Mouse (Mus musculus): ENCODE measurements at regions not wholly inside any gene's neighbourhood (a gene's known extent, or its start where the extent isn't known, plus 50 kb on each side); places are given as distances from the start of the nearest gene placed in this dataset.
A peak's percentile ranks its signal among the peaks of the same experiment; 100 is the strongest.

DNA sequence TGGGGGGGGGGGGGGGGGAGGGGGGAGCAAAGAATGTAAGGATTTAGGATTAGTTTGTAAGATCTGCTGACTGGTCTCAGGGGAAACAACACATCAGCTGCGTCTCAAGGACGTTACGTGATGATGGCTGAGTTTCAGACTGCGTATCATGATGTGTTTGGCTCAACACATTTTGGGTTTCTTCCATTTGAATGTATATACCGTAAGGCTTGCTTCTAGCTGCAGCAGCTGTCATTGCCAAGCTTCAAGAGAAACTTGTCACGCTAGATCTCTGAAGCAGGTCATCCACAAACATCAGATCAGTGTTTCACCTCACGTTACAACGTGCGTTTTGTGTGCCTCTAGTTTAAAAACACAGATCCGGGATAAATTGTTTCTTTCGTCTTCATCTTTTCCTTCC, 123.6 kb upstream of the Pum3 start:
- H3K9ac ChIP-seq (ENCODE audit: low read length): no peak overlapping the region

DNA sequence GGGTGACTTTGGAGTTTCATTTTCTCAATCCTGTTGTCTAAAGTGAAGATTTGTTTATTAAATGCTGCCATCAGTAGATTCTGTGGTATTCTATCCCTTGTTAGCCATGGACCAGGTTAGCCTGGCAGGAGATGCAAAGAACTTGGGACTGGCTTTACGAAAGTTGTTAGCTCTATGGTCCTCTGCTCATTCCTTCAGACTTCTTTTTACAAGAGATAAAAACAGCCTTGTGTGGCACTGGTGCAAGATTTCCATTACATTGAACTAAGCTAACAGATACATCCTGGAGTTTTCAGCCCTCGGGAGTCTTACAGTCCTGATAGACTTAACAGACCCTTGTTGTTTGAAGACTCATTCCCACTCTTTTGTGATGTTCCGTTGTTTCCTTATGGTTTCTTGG, 108.1 kb upstream of the Pum3 start:
- Histone ChIP-seq H3K4me1 (ENCODE audit: control insufficient read depth, insufficient read depth, low read length) (peaks cover 3% of the 10 kb centered on the region), H3K9me3 (ENCODE audit: control insufficient read depth, low read length) (no peaks in the 10 kb centered on the region), H3K27ac (ENCODE audit: low read depth, low read length) (no peak overlapping the region), H3K9ac (ENCODE audit: low read length) (no peak overlapping the region), H3K4me2 (no peak overlapping the region), H3K36me3 (ENCODE audit: control insufficient read depth, insufficient read depth, low read length) (no peaks in the 10 kb centered on the region), H3K27me3 (ENCODE audit: control insufficient read depth, insufficient read depth, low read length) (no peaks in the 10 kb centered on the region), H3K4me3 (ENCODE audit: low read depth, low read length) (no peak overlapping the region)
- ATAC-seq (ENCODE audit: low FRiP score) (no peak), DNase-seq (ENCODE audit: low spot score, missing footprints) (peak; percentile 72)
- WGBS: 86% methylated on average over 3 of the region's 3 CpGs

More for the DNA sequence above, 123.6 kb upstream of the Pum3 start:
- Histone ChIP-seq H3K4me1 (ENCODE audit: control insufficient read depth, insufficient read depth, low read length) (no peaks in the 10 kb centered on the region), H3K4me2 (no peak overlapping the region), H3K9me3 (ENCODE audit: control insufficient read depth, low read length) (no peaks in the 10 kb centered on the region), H3K27me3 (ENCODE audit: control insufficient read depth, insufficient read depth, low read length) (no peaks in the 10 kb centered on the region), H3K4me3 (ENCODE audit: low read depth, low read length) (no peak overlapping the region), H3K27ac (ENCODE audit: low read depth, low read length) (no peak overlapping the region), H3K36me3 (ENCODE audit: control insufficient read depth, insufficient read depth, low read length) (no peaks in the 10 kb centered on the region)
- ATAC-seq (ENCODE audit: low FRiP score) (no peak), DNase-seq (ENCODE audit: low spot score, missing footprints) (peak; percentile 69)
- 80% methylated on average over 11 of the region's 11 CpGs for WGBS

DNA sequence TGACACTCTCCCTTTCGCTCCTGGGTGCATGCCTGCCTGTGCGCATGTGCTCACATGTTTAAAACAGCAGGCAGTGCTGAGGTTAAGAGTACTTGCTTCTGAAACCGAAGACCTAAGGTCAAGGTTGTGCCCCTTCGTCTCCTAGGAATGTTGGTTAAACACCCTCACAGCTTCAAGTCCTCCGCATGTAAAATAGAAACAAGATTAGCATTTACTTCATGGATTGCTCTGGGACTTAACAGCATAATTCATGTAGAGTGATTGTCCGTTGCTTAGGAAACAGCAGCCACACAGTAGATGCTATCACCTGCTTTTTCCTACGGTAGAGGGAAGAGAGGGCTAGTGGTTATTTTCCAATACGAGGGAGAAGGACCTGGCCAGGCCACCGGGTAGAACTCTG, 107.4 kb upstream of the Pum3 start:
- Histone ChIP-seq H3K9ac (ENCODE audit: low read length) (no peak overlapping the region), H3K4me3 (ENCODE audit: low read depth, low read length) (no peak overlapping the region), H3K27ac (ENCODE audit: low read depth, low read length) (no peak overlapping the region), H3K36me3 (ENCODE audit: control insufficient read depth, insufficient read depth, low read length) (no peaks in the 10 kb centered on the region), H3K9me3 (ENCODE audit: control insufficient read depth, low read length) (no peaks in the 10 kb centered on the region), H3K4me2 (no peak overlapping the region), H3K4me1 (ENCODE audit: control insufficient read depth, insufficient read depth, low read length) (peaks cover 3% of the 10 kb centered on the region), H3K27me3 (ENCODE audit: control insufficient read depth, insufficient read depth, low read length) (no peaks in the 10 kb centered on the region)
- WGBS: 52% methylated on average over 9 of the region's 9 CpGs
- ATAC-seq (ENCODE audit: low FRiP score): peak; percentile 40; the same call in 1 of the 2 replicates
- DNase-seq (ENCODE audit: low spot score, missing footprints): peak; percentile 82

DNA sequence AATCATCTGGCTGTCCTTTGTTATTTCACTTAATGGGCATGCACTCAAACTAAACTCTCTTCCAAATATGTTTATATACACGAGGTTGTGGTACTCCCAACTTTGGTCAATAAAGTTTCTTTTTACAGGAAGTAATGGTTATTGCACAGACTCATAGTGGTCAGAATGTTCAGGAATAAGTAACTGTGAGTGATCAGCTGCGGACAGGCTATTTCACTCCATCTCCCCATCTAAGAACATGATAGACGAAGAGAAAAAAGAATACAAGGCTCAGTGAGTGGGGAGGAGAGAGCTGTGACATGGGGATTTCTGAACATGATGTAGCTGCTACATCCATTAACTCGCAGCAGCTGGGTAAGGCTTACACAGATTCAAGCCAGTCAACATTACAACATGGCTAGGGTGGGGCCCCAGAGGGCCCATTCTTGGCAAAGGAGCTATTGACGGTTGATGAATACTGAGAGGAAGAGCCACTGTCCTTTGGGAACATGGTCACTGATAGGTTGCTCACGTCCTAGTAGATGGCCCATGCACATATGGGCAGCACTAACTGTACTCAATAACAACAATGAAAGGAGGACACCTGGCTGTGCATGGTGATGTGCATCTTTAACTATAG, 98.4 kb upstream of the Pum3 start:
- Histone ChIP-seq H3K27me3 (ENCODE audit: control insufficient read depth, insufficient read depth, low read length) (no peaks in the 10 kb centered on the region), H3K4me3 (ENCODE audit: low read depth, low read length) (no peak overlapping the region), H3K4me1 (ENCODE audit: control insufficient read depth, insufficient read depth, low read length) (no peaks in the 10 kb centered on the region), H3K4me2 (no peak overlapping the region), H3K36me3 (ENCODE audit: control insufficient read depth, insufficient read depth, low read length) (no peaks in the 10 kb centered on the region), H3K9ac (ENCODE audit: low read length) (no peak overlapping the region), H3K27ac (ENCODE audit: low read depth, low read length) (no peak overlapping the region), H3K9me3 (ENCODE audit: control insufficient read depth, low read length) (no peaks in the 10 kb centered on the region)
- DNase-seq (ENCODE audit: low spot score, missing footprints) (peak; percentile 62), ATAC-seq (ENCODE audit: low FRiP score) (no peak)
- 86% methylated on average over 6 of the region's 6 CpGs for whole genome bisulfite sequencing

DNA sequence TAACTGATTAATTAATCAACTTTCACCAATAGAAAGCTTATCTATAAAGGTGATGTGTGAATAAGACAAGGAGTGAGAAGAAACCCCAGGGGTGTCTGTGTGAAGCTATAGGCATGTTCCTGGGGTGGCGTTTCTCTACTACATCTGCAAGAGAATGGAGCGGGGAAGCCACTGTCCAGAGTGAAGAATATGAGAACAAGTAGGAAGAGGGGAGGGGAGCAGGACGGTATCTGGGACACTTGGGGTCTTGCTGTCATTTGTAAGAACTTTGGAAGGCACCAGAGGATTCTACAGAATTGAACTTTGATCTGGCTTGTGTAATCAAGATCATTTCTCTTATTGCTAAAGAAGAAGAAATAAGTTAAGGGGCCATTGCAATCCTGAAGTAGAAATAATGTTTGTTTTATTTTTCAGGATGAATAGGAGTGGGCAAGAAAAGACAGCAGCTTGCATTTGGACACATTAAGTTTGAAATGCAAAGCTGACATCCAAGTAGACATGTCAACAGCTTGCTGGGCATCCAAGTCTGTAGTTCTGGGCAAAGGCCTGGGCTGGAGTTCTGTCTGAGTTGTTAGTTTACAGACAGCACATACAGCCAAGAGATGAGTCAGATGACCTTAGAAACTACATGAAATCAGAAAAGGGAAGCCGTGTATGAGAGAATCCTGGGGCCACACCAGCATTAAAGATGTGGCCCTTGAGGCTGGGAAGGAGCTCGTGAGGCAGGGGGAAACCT, 89.9 kb upstream of the Pum3 start:
- H3K27ac ChIP-seq (ENCODE audit: low read depth, low read length): no peak overlapping the region
- H3K4me1 ChIP-seq (ENCODE audit: control insufficient read depth, insufficient read depth, low read length): no peaks in the 10 kb centered on the region
- ATAC-seq (ENCODE audit: low FRiP score) (no peak), DNase-seq (ENCODE audit: low spot score, missing footprints) (peak; percentile 44)
- H3K4me3 ChIP-seq (ENCODE audit: low read depth, low read length): no peak overlapping the region
- no peaks in the 10 kb centered on the region for H3K27me3 ChIP-seq (ENCODE audit: control insufficient read depth, insufficient read depth, low read length)
- H3K9me3 ChIP-seq (ENCODE audit: control insufficient read depth, low read length): no peaks in the 10 kb centered on the region
- 86% methylated on average over 5 of the region's 5 CpGs for WGBS
- H3K4me2 ChIP-seq: no peak overlapping the region
- no peaks in the 10 kb centered on the region for H3K36me3 ChIP-seq (ENCODE audit: control insufficient read depth, insufficient read depth, low read length)
- H3K9ac ChIP-seq (ENCODE audit: low read length): no peak overlapping the region

DNA sequence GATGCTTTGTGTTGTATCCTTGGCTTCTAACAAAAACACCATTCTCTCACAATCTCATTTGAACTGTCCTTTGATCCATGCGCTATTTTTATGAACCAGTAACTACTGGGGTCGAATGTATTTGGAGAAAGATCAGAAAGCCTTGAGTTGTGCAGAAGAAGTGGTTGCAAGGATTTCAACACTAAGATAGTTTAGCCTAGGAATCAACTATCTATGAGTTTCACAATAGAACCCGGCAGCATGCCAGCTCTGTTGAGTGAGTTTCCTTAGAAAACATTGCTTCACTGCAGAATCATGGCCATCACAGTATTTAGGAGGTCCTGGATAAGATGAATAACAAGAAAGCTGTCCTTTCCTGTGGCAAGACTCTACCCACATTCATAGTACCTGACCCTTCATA, 84.6 kb upstream of the Pum3 start:
- no peaks in the 10 kb centered on the region for H3K36me3 ChIP-seq (ENCODE audit: control insufficient read depth, insufficient read depth, low read length)
- H3K9ac ChIP-seq (ENCODE audit: low read length): no peak overlapping the region
- ATAC-seq (ENCODE audit: low FRiP score): no peak
- no peak overlapping the region for H3K27ac ChIP-seq (ENCODE audit: low read depth, low read length)
- H3K9me3 ChIP-seq (ENCODE audit: control insufficient read depth, low read length): no peaks in the 10 kb centered on the region
- H3K4me1 ChIP-seq (ENCODE audit: control insufficient read depth, insufficient read depth, low read length): no peaks in the 10 kb centered on the region; the same call in 1 of the 2 replicates
- 84% methylated on average over 3 of the region's 3 CpGs for WGBS
- no peak overlapping the region for H3K4me3 ChIP-seq (ENCODE audit: low read depth, low read length)
- H3K27me3 ChIP-seq (ENCODE audit: control insufficient read depth, insufficient read depth, low read length): no peaks in the 10 kb centered on the region
- DNase-seq (ENCODE audit: low spot score, missing footprints): no peak
- no peak overlapping the region for H3K4me2 ChIP-seq

DNA sequence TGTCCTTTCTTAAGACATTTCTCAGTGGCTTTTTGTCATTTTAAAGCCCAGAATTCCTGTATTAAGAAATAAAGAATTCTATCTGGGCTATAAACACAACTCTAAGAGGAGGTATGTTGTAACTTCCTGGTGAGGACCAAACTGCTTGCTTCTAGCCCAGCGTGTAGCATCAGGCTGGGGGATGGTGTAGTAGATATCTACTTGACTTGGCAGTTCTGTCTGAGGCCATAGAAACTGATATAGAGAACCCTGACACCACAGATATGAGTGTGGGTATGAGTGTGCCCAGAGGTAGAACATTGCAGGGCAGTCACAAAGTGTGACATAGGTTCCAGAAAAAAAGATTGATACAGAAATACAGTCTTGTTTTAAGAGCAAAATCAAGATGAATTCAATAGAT, 83.9 kb upstream of the Pum3 start:
- no peak overlapping the region for H3K27ac ChIP-seq (ENCODE audit: low read depth, low read length)
- H3K27me3 ChIP-seq (ENCODE audit: control insufficient read depth, insufficient read depth, low read length): no peaks in the 10 kb centered on the region
- no peak overlapping the region for H3K4me2 ChIP-seq
- no peak overlapping the region for H3K4me3 ChIP-seq (ENCODE audit: low read depth, low read length)
- DNase-seq (ENCODE audit: low spot score, missing footprints) (peak; percentile 72), ATAC-seq (ENCODE audit: low FRiP score) (no peak)
- H3K4me1 ChIP-seq (ENCODE audit: control insufficient read depth, insufficient read depth, low read length): no peaks in the 10 kb centered on the region; the same call in 1 of the 2 replicates
- no peaks in the 10 kb centered on the region for H3K9me3 ChIP-seq (ENCODE audit: control insufficient read depth, low read length)
- H3K36me3 ChIP-seq (ENCODE audit: control insufficient read depth, insufficient read depth, low read length): no peaks in the 10 kb centered on the region
- 86% methylated on average over 1 of the region's 1 CpGs for WGBS
- no peak overlapping the region for H3K9ac ChIP-seq (ENCODE audit: low read length)

DNA sequence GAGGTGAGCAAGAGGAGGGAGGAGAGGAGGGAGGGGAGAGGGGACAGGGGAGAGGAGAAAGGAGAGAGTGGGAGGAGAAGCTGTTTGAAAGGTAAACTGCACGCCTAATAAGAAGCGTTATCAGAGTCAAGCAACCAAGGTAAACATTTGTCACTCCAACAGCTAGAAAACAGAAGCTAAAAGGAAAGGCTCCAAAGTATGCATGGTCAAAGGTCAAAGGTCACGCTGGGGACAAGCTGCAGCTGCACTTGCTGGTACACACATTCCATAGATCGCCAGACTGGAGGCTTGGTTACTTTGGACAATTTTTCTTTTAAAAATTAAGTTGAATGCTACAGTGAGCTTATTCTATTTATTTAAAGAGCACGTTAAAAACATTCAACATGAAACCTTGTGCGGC, 81.7 kb upstream of the Pum3 start:
- Histone ChIP-seq H3K9me3 (ENCODE audit: control insufficient read depth, low read length) (no peaks in the 10 kb centered on the region), H3K4me3 (ENCODE audit: low read depth, low read length) (no peak overlapping the region), H3K4me1 (ENCODE audit: control insufficient read depth, insufficient read depth, low read length) (no peaks in the 10 kb centered on the region; the same call in 1 of the 2 replicates), H3K9ac (ENCODE audit: low read length) (no peak overlapping the region), H3K36me3 (ENCODE audit: control insufficient read depth, insufficient read depth, low read length) (no peaks in the 10 kb centered on the region), H3K27me3 (ENCODE audit: control insufficient read depth, insufficient read depth, low read length) (no peaks in the 10 kb centered on the region), H3K4me2 (no peak overlapping the region), H3K27ac (ENCODE audit: low read depth, low read length) (no peak overlapping the region)
- 43% methylated on average over 6 of the region's 6 CpGs for WGBS
- ATAC-seq (ENCODE audit: low FRiP score): no peak
- peak; percentile 82 for DNase-seq (ENCODE audit: low spot score, missing footprints)

DNA sequence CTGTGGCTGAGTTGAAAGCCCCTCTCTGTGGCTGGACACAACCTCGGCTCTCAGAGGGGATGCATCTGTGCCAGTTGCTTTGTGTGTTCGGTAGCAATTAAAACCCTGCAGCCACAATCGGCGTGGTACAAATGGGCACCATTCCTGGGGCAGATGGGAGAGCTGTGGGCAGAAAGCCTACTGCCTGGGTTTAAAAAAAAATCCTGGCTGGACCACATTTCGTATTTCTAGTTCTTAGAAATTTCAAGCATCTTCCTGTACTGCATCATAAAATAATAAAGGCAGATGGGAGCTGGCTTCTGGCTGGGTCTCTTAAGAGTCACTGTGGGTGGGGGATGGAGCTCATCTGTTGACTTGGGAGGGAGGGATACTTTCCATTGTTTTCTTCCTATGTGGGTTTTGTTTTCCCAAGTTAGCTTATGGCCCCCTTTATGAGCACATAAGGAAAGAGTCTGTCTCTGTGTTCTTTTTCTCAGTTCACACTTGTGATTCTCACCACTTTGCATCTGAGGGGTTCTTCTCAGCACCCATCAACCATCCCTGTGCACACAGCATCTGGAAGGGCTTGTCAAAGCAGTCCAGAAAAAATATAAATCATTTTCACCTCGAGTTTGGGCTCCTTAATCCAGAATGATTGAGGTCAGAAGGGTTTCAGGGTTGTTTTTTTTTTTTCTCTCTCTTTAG, 80.5 kb upstream of the Pum3 start:
- Histone ChIP-seq H3K27ac (ENCODE audit: low read depth, low read length) (no peak overlapping the region), H3K4me2 (no peak overlapping the region), H3K4me3 (ENCODE audit: low read depth, low read length) (no peak overlapping the region), H3K9ac (ENCODE audit: low read length) (no peak overlapping the region), H3K27me3 (ENCODE audit: control insufficient read depth, insufficient read depth, low read length) (no peaks in the 10 kb centered on the region), H3K9me3 (ENCODE audit: control insufficient read depth, low read length) (no peaks in the 10 kb centered on the region), H3K4me1 (ENCODE audit: control insufficient read depth, insufficient read depth, low read length) (no peaks in the 10 kb centered on the region; the same call in 1 of the 2 replicates), H3K36me3 (ENCODE audit: control insufficient read depth, insufficient read depth, low read length) (no peaks in the 10 kb centered on the region)
- no peak for ATAC-seq (ENCODE audit: low FRiP score)
- WGBS: 76% methylated on average over 6 of the region's 6 CpGs
- no peak for DNase-seq (ENCODE audit: low spot score, missing footprints)
